Mouse (Mus musculus) cerebellum, adult 8-10 months (tissue): ENCODE results near the gene Gm44965.
"Not testable (repeated sequence)": the region's sequence is repeated elsewhere in the genome, so short reads cannot be mapped to it uniquely, and the experiment has no call there.

Experiments
- DNase-seq: peaks from one replicate; pipeline ENCODE4 v3.0.0; 2022

Gene Gm44965

GRCm38 (mm10) chr6:48581257-48581656 lies 12.5 kb upstream of the Gm44965 start:
- no peak for DNase-seq

- DNase-seq = peak; percentile 67
Measured at GRCm38 (mm10) chr6:48582037-48582436, 11.7 kb upstream of the Gm44965 start.

GRCm38 (mm10) chr6:48589194-48589750 lies 4.5 kb upstream of the Gm44965 start, which contains the start of gene Gm45021:
Gene Gm45021 (plus strand): TSS chr6:48589610.
- DNase-seq = no peak

GRCm38 (mm10) chr6:48591221-48591845 lies 2.4 kb upstream of the Gm44965 start:
- DNase-seq = no peak

- no peak for DNase-seq
Measured at GRCm38 (mm10) chr6:48591871-48592270, 1.9 kb upstream of the Gm44965 start.

- peak; percentile 53 for DNase-seq
Measured at GRCm38 (mm10) chr6:48594043-48594738, 450 bp downstream of the Gm44965 start.

- no peak for DNase-seq
Measured at GRCm38 (mm10) chr6:48595278-48595677, 1.5 kb downstream of the Gm44965 start.

- peak; percentile 29 for DNase-seq
Measured at GRCm38 (mm10) chr6:48596545-48597232, 2.9 kb downstream of the Gm44965 start.

- DNase-seq = no peak
Measured at GRCm38 (mm10) chr6:48597233-48597625, 3.5 kb downstream of the Gm44965 start.

GRCm38 (mm10) chr6:48600594-48600993 lies 6.9 kb downstream of the Gm44965 start:
- no peak for DNase-seq

- peak; percentile 98 for DNase-seq
Measured at GRCm38 (mm10) chr6:48601271-48602079, 7.7 kb downstream of the Gm44965 start, which contains the start of gene Zfp775. Gene Zfp775 (plus strand): TSS chr6:48602063.

GRCm38 (mm10) chr6:48602080-48602741 lies 8.5 kb downstream of the Gm44965 start:
- DNase-seq = no peak

GRCm38 (mm10) chr6:48608124-48608523 lies 14.4 kb downstream of the Gm44965 start:
- DNase-seq = no peak

GRCm38 (mm10) chr6:48609512-48609911 lies 15.8 kb downstream of the Gm44965 start:
- DNase-seq = no peak

- DNase-seq = no peak
Measured at GRCm38 (mm10) chr6:48610657-48611056, 16.9 kb downstream of the Gm44965 start.

GRCm38 (mm10) chr6:48613464-48613863 lies 19.7 kb downstream of the Gm44965 start:
- no peak for DNase-seq

- DNase-seq = no peak
Measured at GRCm38 (mm10) chr6:48614756-48615155, 21.0 kb downstream of the Gm44965 start.

GRCm38 (mm10) chr6:48620031-48620430 lies 26.3 kb downstream of the Gm44965 start:
- no peak for DNase-seq

- DNase-seq = not testable (repeated sequence)
Measured at GRCm38 (mm10) chr6:48622186-48622843, 28.6 kb downstream of the Gm44965 start.

- DNase-seq = no peak
Measured at GRCm38 (mm10) chr6:48623460-48623859, 29.7 kb downstream of the Gm44965 start.

GRCm38 (mm10) chr6:48626464-48626863 lies 32.7 kb downstream of the Gm44965 start, which contains the start of gene AI854703:
Gene AI854703 (plus strand): TSS chr6:48626764.
- DNase-seq = no peak
